Mouse (Mus musculus) heart, embryonic 11.5 days (tissue): ENCODE results near the gene Clk2. TPM values are rescaled to one million over a fixed set of nuclear protein-coding genes. Genes with fewer than 3 reads are reported as not detected.

Source experiments
- ATAC-seq: fragments of 200-750 bp; cut with Nextera tagmentation; replicated peaks from 2 replicates; pipeline ENCODE4 v1.8.0; 2017; ENCODE audit warnings: moderate library complexity; ENCODE audit not compliant: insufficient number of reproducible peaks, low FRiP score, low TSS enrichment
- H3K27ac ChIP-seq: fragments of 300-500 bp; sonication (generic); 2 replicates; pipeline ENCODE4 v1.5.1; 2014; ENCODE audit warnings: mild to moderate bottlenecking, low read depth, low read length
- H3K27me3 ChIP-seq: fragments of 300-500 bp; sonication (generic); 2 replicates; pipeline ENCODE4 v1.6.1; 2014; ENCODE audit warnings: mild to moderate bottlenecking, low read length, mixed read lengths; ENCODE audit not compliant: control insufficient read depth, insufficient read depth
- H3K36me3 ChIP-seq: fragments of 300-500 bp; sonication (generic); 2 replicates; pipeline ENCODE4 v1.6.1; 2014; ENCODE audit warnings: mild to moderate bottlenecking, low read length, moderate library complexity, mixed read lengths; ENCODE audit not compliant: control insufficient read depth, insufficient read depth
- H3K4me1 ChIP-seq: fragments of 300-500 bp; sonication (generic); 2 replicates; pipeline ENCODE4 v1.6.1; 2014; ENCODE audit warnings: low read length; ENCODE audit not compliant: control insufficient read depth, insufficient read depth
- H3K4me2 ChIP-seq: fragments of 300-500 bp; sonication (generic); 2 replicates; pipeline ENCODE4 v1.6.1; 2014; ENCODE audit warnings: mild to moderate bottlenecking, moderate library complexity
- H3K4me3 ChIP-seq: fragments of 300-500 bp; sonication (generic); 2 replicates; pipeline ENCODE4 v1.5.1; 2014; ENCODE audit warnings: low read depth, low read length
- H3K9ac ChIP-seq: fragments of 300-500 bp; sonication (generic); 2 replicates; pipeline ENCODE4 v1.6.1; 2014; ENCODE audit warnings: mild to moderate bottlenecking, low read depth, low read length, moderate library complexity
- H3K9me3 ChIP-seq: fragments of 300-500 bp; sonication (generic); replicated peaks from 2 replicates; pipeline ENCODE4 v1.6.1; 2016; ENCODE audit warnings: low read length; ENCODE audit not compliant: control insufficient read depth
- WGBS: fragments of 180-500 bp; shearing (Covaris S2); extraction: QIAGEN DNeasy Blood & Tissue Kit; methylation state at CpG from one replicate; pipeline ENCODE4 v1.1.7; 2014; ENCODE audit not compliant: insufficient replicate concordance; 5-methylcytosine and 5-hydroxymethylcytosine counted together
- polyA plus RNA-seq: library from polyadenylated mRNA; unstranded; fragments of >200 nt; fragmentation: Nextera tagmentation; extraction: Ambion mirVana; gene quantifications from 2 replicates; pipeline ENCODE4 v1.2.1, GENCODE M21; 2014

The Clk2 gene
- polyA plus RNA-seq, 1 experiment from 2014 or later, result 20.1 TPM

DNA sequence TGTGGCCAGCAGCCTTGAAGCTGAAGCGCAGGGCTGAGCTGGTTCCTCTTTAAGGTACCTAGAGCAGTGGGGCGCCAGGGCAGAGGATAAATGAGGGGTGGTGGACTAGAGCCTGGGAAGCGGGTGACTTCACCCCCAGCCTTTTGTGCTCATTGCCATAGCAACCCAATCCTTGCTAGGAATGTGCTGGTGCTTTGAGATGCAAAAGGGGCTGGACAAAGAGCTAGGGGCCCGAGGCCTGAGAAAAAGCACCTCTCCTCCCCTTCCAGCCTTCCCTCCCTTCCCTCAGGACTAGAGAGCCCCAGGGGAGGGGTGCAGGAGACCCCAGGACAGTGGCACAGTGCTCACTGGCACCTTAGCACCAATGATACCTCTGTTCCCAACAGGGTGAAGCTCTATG lies 61.3 kb downstream of the Clk2 start:
- 45% methylated on average over 4 of the region's 4 CpGs for WGBS
- H3K27me3 ChIP-seq, result peaks cover 35% of the 10 kb centered on the region

DNA sequence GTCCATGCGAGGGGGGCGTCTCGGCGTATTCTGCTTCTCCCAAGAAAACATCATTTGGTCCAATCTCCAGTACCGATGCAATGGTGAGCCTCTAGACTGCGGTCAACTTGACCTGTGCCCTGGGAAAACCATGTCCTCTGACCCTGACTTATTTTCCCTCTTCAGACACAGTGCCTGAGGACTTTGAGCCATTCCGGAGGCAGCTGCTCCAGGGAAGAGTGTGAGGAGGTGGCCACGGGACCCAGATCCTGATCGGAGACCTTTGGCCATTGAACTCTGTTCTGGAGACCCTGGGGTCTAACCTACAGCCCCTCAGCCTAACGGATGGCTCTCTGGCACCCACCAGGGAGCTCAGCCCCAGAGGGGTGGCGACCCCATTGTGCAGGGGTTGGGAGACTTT lies 61.8 kb downstream of the Clk2 start:
- WGBS, result 46% methylated on average over 11 of the region's 11 CpGs
- peaks cover 37% of the 10 kb centered on the region for H3K27me3 ChIP-seq

More for the DNA sequence above, 61.3 kb downstream of the Clk2 start:
- Histone ChIP-seq H3K9me3 (no peaks in the 10 kb centered on the region), H3K4me3 (0 out of 2 replicates have a peak overlapping the region, but pooled peaks have one; percentile 49), H3K27ac (0 out of 2 replicates have a peak overlapping the region, but pooled peaks have one; percentile 2), H3K36me3 (no peaks in the 10 kb centered on the region), H3K9ac (no peak overlapping the region), H3K4me1 (peaks cover 9% of the 10 kb centered on the region; the same call in 1 of the 2 replicates), H3K4me2 (no peak overlapping the region; the same call in 1 of the 2 replicates)
- ATAC-seq, result no peak

More for the DNA sequence above, 61.8 kb downstream of the Clk2 start:
- Histone ChIP-seq H3K4me3 (peak overlapping the region; percentile 49; the same call in 1 of the 2 replicates), H3K9me3 (no peaks in the 10 kb centered on the region), H3K27ac (0 out of 2 replicates have a peak overlapping the region, but pooled peaks have one; percentile 2), H3K9ac (no peak overlapping the region), H3K4me1 (peaks cover 9% of the 10 kb centered on the region; the same call in 1 of the 2 replicates), H3K4me2 (peak overlapping the region; percentile 73), H3K36me3 (no peaks in the 10 kb centered on the region)
- no peak for ATAC-seq

Other genes with a start within 250 kb of the Clk2 start
- gene Ash1l, start 214.2 kb upstream of the Clk2 start, polyA plus RNA-seq, result 14.1 and 18.0 TPM in 2 replicates
- 147 and 150 TPM in 2 replicates for gene Dap3, start 213.6 kb upstream of the Clk2 start, polyA plus RNA-seq
- 7.9 TPM in 2 replicates for gene Rusc1, start 71.5 kb upstream of the Clk2 start, polyA plus RNA-seq
- gene Gm43738, start 63.7 kb upstream of the Clk2 start, polyA plus RNA-seq, result not detected in 2 replicates
- 165 and 178 TPM in 2 replicates for gene Fdps, start 62.8 kb upstream of the Clk2 start, polyA plus RNA-seq
- 5.9 and 8.7 TPM in 2 replicates for gene Pklr, start 28.7 kb upstream of the Clk2 start, polyA plus RNA-seq
- gene Hcn3, start 4.6 kb upstream of the Clk2 start, polyA plus RNA-seq, result 0.13 and 0.58 TPM in 2 replicates
- 82.8 and 88.3 TPM in 2 replicates for gene Scamp3, start 12.7 kb downstream of the Clk2 start, polyA plus RNA-seq
- gene Fam189b, start 18.3 kb downstream of the Clk2 start, polyA plus RNA-seq, result 11.9 and 13.7 TPM in 2 replicates
- gene Gba, start 38.1 kb downstream of the Clk2 start, polyA plus RNA-seq, result 33.3 and 39.9 TPM in 2 replicates
- gene Thbs3, start 50.4 kb downstream of the Clk2 start, polyA plus RNA-seq, result 6.9 and 12.4 TPM in 2 replicates
- gene Mtx1, start 62.3 kb downstream of the Clk2 start, polyA plus RNA-seq, result 144 and 145 TPM in 2 replicates
- gene Muc1, start 64.3 kb downstream of the Clk2 start, polyA plus RNA-seq, result 0.21 and 0.53 TPM in 2 replicates
- 248 and 274 TPM in 2 replicates for gene Krtcap2, start 81.2 kb downstream of the Clk2 start, polyA plus RNA-seq
- 0.56 and 1.1 TPM in 2 replicates for gene Trim46, start 81.5 kb downstream of the Clk2 start, polyA plus RNA-seq
- 83.1 and 94.1 TPM in 2 replicates for gene Dpm3, start 94.6 kb downstream of the Clk2 start, polyA plus RNA-seq
- 37.5 and 40.9 TPM in 2 replicates for gene Slc50a1, start 105.8 kb downstream of the Clk2 start, polyA plus RNA-seq
- 29.9 and 33.0 TPM in 2 replicates for gene Efna1, start 116.3 kb downstream of the Clk2 start, polyA plus RNA-seq
- gene Efna3, start 158.2 kb downstream of the Clk2 start, polyA plus RNA-seq, result 1.9 TPM in 2 replicates
- 9.3 and 10.2 TPM in 2 replicates for gene Efna4, start 173.2 kb downstream of the Clk2 start, polyA plus RNA-seq
- 23.3 and 25.9 TPM in 2 replicates for gene Adam15, start 185.2 kb downstream of the Clk2 start, polyA plus RNA-seq
- 0.07 TPM in 1 of 2 replicates, not detected in the other for gene Dcst2, start 197.2 kb downstream of the Clk2 start, polyA plus RNA-seq
- 0.17 and 0.21 TPM in 2 replicates for gene Dcst1, start 200.5 kb downstream of the Clk2 start, polyA plus RNA-seq
- 1.2 and 2.2 TPM in 2 replicates for gene Zbtb7b, start 230.0 kb downstream of the Clk2 start, polyA plus RNA-seq
- not detected in 2 replicates for gene Lenep, start 238.0 kb downstream of the Clk2 start, polyA plus RNA-seq
- 33.7 and 34.2 TPM in 2 replicates for gene Flad1, start 247.1 kb downstream of the Clk2 start, polyA plus RNA-seq